Mouse (Mus musculus): ENCODE data around the gene Zfand3.

DNA sequence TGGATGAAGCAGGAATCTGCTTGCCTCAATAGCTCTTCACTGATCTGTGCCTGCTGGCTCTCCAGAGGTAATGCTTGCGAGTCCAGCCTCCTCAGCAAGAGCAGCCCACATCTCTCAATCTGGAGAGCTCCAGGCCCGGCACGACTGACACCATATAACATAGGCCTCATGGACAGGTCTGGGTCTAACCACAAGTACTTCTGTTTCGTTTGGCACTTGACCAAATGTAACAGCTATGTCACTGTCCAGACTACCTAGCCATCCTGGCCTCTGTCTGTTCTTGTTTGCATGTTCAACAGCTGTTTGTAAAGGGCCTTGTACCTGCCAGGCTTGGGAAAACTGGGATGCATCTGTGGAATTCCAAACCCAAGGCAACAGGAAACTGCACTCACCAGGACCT, 230.8 kb downstream of the Zfand3 start:
- TF ChIP-seq POLR2A (IDR thresholded peaks at IDR 0.05; ENCODE audit: borderline replicate concordance, extremely low read depth, low read depth, low read length) (no peak), CTCF (IDR thresholded peaks at IDR 0.05; ENCODE audit: insufficient read depth, low read length) (no peak)
